Mouse (Mus musculus): ENCODE measurements around the gene Patj. TPM values are rescaled to one million over a fixed set of nuclear protein-coding genes. Genes with fewer than 3 reads are reported as not detected.

Patj gene
- total and polyA plus RNA-seq, 3 experiments, result 0.19 to 0.46 TPM; not detected in 1

- peak within 1 kb of the TSS; percentile 86 to 88 for H3K4me3 ChIP-seq (ENCODE audit: control insufficient read depth in 1 of 2, insufficient read depth in 1 of 2, low read depth in 2 of 2, low read length in 2 of 2)
- H3K36me3 ChIP-seq (ENCODE audit: control insufficient read depth in 1 of 2, insufficient read depth in 2 of 2, low read length in 2 of 2), result peaks cover 0 to 9% of the 10 kb centered on the region in 2 experiments; a peak in 3 of 4 replicates
- H3K4me1 ChIP-seq (ENCODE audit: control insufficient read depth in 1 of 2, insufficient read depth in 2 of 2, low read length in 2 of 2), result peaks cover 0 to 2% of the 10 kb centered on the region in 2 experiments; a peak in 1 of 4 replicates
- DNase-seq (ENCODE audit: low read depth, low spot score), result peak; percentile 90
- peak within 1 kb of the TSS; percentile 13; the same call in 1 of the 2 replicates for H3K27ac ChIP-seq (ENCODE audit: control insufficient read depth, low read depth, low read length)
- H3K9me3 ChIP-seq (replicated peaks; ENCODE audit: insufficient read depth, low read length), result no peaks in the 10 kb centered on the region
- no peaks in the 10 kb centered on the region for H3K27me3 ChIP-seq (ENCODE audit: control insufficient read depth in 1 of 2, insufficient read depth in 2 of 2, low read length in 2 of 2)
- peaks cover 3% of the 10 kb centered on the region for H3K79me2 ChIP-seq (ENCODE audit: control insufficient read depth, insufficient read depth, low read length, poor library complexity)
- H3K9ac ChIP-seq (ENCODE audit: control insufficient read depth, low read depth, low read length, poor library complexity, severe bottlenecking), result peak within 1 kb of the TSS; percentile 89
- TF ChIP-seq ZKSCAN1 (IDR thresholded peaks at IDR 0.05; ENCODE audit: low read depth, low read length) (no peak), ELF1 (IDR thresholded peaks at IDR 0.05; ENCODE audit: low read depth, low read length) (peak; percentile 93), CTCF (IDR thresholded peaks at IDR 0.05 in 2 of 3, conservative IDR thresholded peaks at IDR 0.05 in 1 of 3; ENCODE audit: control insufficient read depth in 1 of 3, insufficient read depth in 1 of 3, low read depth in 2 of 3, low read length in 3 of 3, poor library complexity in 1 of 3, severe bottlenecking in 1 of 3) (no peak), POLR2A (IDR thresholded peaks at IDR 0.05; ENCODE audit: control insufficient read depth in 1 of 2, insufficient read depth in 1 of 2, low read depth in 1 of 2, low read length in 2 of 2, poor library complexity in 1 of 2) (peak; percentile 93 to 99; a peak in 3 of 4 replicates), USF1 (IDR thresholded peaks at IDR 0.05; ENCODE audit: low read depth, low read length) (no peak), EP300 (IDR thresholded peaks at IDR 0.05; ENCODE audit: low read depth in 1 of 2, low read length in 2 of 2) (no peak), MAX (IDR thresholded peaks at IDR 0.05; ENCODE audit: low read length) (0 out of 2 replicates have a peak, but pooled peaks have one; percentile 17), TCF12 (IDR thresholded peaks at IDR 0.05; ENCODE audit: low read depth, low read length) (peak; percentile 41; the same call in 1 of the 2 replicates), MYB (IDR thresholded peaks at IDR 0.05; ENCODE audit: low read depth, low read length) (no peak), RCOR1 (IDR thresholded peaks at IDR 0.05; ENCODE audit: low read depth, low read length) (no peak), CHD2 (IDR thresholded peaks at IDR 0.05; ENCODE audit: low read length) (no peak), RAD21 (IDR thresholded peaks at IDR 0.05; ENCODE audit: low read depth, low read length) (no peak), SIN3A (IDR thresholded peaks at IDR 0.05; ENCODE audit: low read length) (peak; percentile 90), MEF2A (IDR thresholded peaks at IDR 0.05; ENCODE audit: extremely low read depth, insufficient replicate concordance, low read depth, low read length, poor library complexity, severe bottlenecking) (no peak), GATA1 (IDR thresholded peaks at IDR 0.05; ENCODE audit: low read depth, low read length) (no peak), ETS1 (IDR thresholded peaks at IDR 0.05; ENCODE audit: low read depth, low read length) (no peak; the same call in 1 of the 2 replicates), CHD1 (IDR thresholded peaks at IDR 0.05; ENCODE audit: low read depth, low read length) (no peak), NELFE (IDR thresholded peaks at IDR 0.05; ENCODE audit: low read depth, low read length) (peak; percentile 87), POLR2AphosphoS5 (IDR thresholded peaks at IDR 0.05; ENCODE audit: borderline replicate concordance, low read depth, low read length) (no peak), USF2 (IDR thresholded peaks at IDR 0.05; ENCODE audit: borderline replicate concordance in 1 of 2, insufficient read depth in 1 of 2, low read depth in 1 of 2, low read length in 2 of 2) (no peak), ZC3H11A (IDR thresholded peaks at IDR 0.05; ENCODE audit: low read depth, low read length) (no peak), ZMIZ1 (IDR thresholded peaks at IDR 0.05; ENCODE audit: low read depth, low read length) (peak; percentile 64; the same call in 1 of the 2 replicates), E2F4 (IDR thresholded peaks at IDR 0.05; ENCODE audit: borderline replicate concordance, low read depth, low read length) (no peak), JUND (IDR thresholded peaks at IDR 0.05; ENCODE audit: low read depth, low read length) (no peak), BHLHE40 (IDR thresholded peaks at IDR 0.05; ENCODE audit: borderline replicate concordance, low read depth, low read length) (no peak), MAFK (IDR thresholded peaks at IDR 0.05; ENCODE audit: borderline replicate concordance, low read depth, low read length) (no peak), HCFC1 (IDR thresholded peaks at IDR 0.05; ENCODE audit: low read depth, low read length) (peak; percentile 84), TBP (IDR thresholded peaks at IDR 0.05; ENCODE audit: low read depth, low read length) (peak; percentile 84), UBTF (IDR thresholded peaks at IDR 0.05; ENCODE audit: borderline replicate concordance, insufficient read depth, low read depth, low read length) (no peak), SMC3 (IDR thresholded peaks at IDR 0.05; ENCODE audit: low read depth, low read length) (no peak), TAL1 (IDR thresholded peaks at IDR 0.05; ENCODE audit: low read length) (no peak), GABPA (IDR thresholded peaks at IDR 0.05; ENCODE audit: low read depth, low read length) (no peak), MXI1 (IDR thresholded peaks at IDR 0.05; ENCODE audit: low read depth, low read length) (peak; percentile 32; the same call in 1 of the 2 replicates), MAZ (IDR thresholded peaks at IDR 0.05; ENCODE audit: low read depth, low read length) (no peak), KAT2A (conservative IDR thresholded peaks at IDR 0.05; ENCODE audit: low read depth, low read length) (no peak; the same call in 1 of the 2 replicates), MYC (IDR thresholded peaks at IDR 0.05; ENCODE audit: low read depth, low read length) (0 out of 2 replicates have a peak, but pooled peaks have one; percentile 21)
These were observed 12.7 kb upstream of the Patj start, which contains the start of gene Tm2d1 for GRCm38 (mm10) chr4:98382716-98383424. Gene Tm2d1, minus strand, starts transcription at chr4:98383306.
